Mouse (Mus musculus): Measurements from ENCODE around the gene Gm13102. TPM values are rescaled to one million over a fixed set of nuclear protein-coding genes. Genes with fewer than 3 reads are reported as not detected.

Gm13102 gene
- polyA plus RNA-seq (2017; shearing (Covaris generic)) = 0.37 TPM

GRCm38 (mm10) chr4:144106174-144106573 is at the start of gene Gm13102:
TSS of gene Gm13102 (plus strand) at chr4:144106474.

GRCm38 (mm10) chr4:144058826-144059225 is 47.4 kb upstream of the Gm13102 start, which contains the start of gene Pramel4:
TSS of gene Pramel4 (plus strand) at chr4:144059126.

Other genes with a start within 250 kb of the Gm13102 start
- not detected for gene Pramef6, start 206.1 kb upstream of the Gm13102 start, polyA plus RNA-seq (2017; shearing (Covaris generic))
- gene Pramef25, start 155.5 kb upstream of the Gm13102 start, polyA plus RNA-seq (2017; shearing (Covaris generic)) = not detected
- gene Gm13101, start 139.5 kb upstream of the Gm13102 start, polyA plus RNA-seq (2017; shearing (Covaris generic)) = not detected
- gene Pramef17, start 112.1 kb upstream of the Gm13102 start, polyA plus RNA-seq (2017; shearing (Covaris generic)) = not detected
- gene Pramel4, start 47.3 kb upstream of the Gm13102 start, polyA plus RNA-seq (2017; shearing (Covaris generic)) = 0.18 TPM
- gene Oog3, start 56.2 kb downstream of the Gm13102 start, polyA plus RNA-seq (2017; shearing (Covaris generic)) = not detected
- not detected for gene Oog2, start 84.2 kb downstream of the Gm13102 start, polyA plus RNA-seq (2017; shearing (Covaris generic))
- 0.29 TPM for gene C87977, start 106.8 kb downstream of the Gm13102 start, polyA plus RNA-seq (2017; shearing (Covaris generic))
- gene Pramel5, start 174.0 kb downstream of the Gm13102 start, polyA plus RNA-seq (2017; shearing (Covaris generic)) = not detected
- gene Gm13128, start 223.8 kb downstream of the Gm13102 start, polyA plus RNA-seq (2017; shearing (Covaris generic)) = not detected